Mouse (Mus musculus): ENCODE results near the gene Tgoln1. TPM values are rescaled to one million over a fixed set of nuclear protein-coding genes. Genes with fewer than 3 reads are reported as not detected.

Gene Tgoln1
- total and polyA plus RNA-seq, 3 experiments: 22.6 to 33.6 (median 23.5) TPM

- in situ Hi-C loops (cut with MboI; ENCODE audit: low pct_ligation_motif_present, low pct_unique_long_range_greater_than_20kb, low sequenced_read_pairs) (no loop called here), dilution Hi-C loops (cut with MboI; ENCODE audit: extremely low pct_ligation_motif_present, extremely low pct_unique_long_range_greater_than_20kb, low sequenced_read_pairs) (no loop called here)
- no peaks in the 10 kb centered on the region for H3K27me3 ChIP-seq (replicated peaks)
- TF ChIP-seq SMC3 (IDR thresholded peaks at IDR 0.05; ENCODE audit: low read depth, low read length) (no peak), NELFE (IDR thresholded peaks at IDR 0.05; ENCODE audit: low read depth, low read length) (no peak), ZKSCAN1 (IDR thresholded peaks at IDR 0.05; ENCODE audit: borderline replicate concordance, low read depth, low read length) (no peak), UBTF (IDR thresholded peaks at IDR 0.05; ENCODE audit: low read depth, low read length) (no peak), MEF2A (IDR thresholded peaks at IDR 0.05; ENCODE audit: borderline replicate concordance, low read depth, low read length) (no peak), TBP (conservative IDR thresholded peaks at IDR 0.05; ENCODE audit: low read depth, low read length) (no peak), HCFC1 (IDR thresholded peaks at IDR 0.05; ENCODE audit: low read depth, low read length) (no peak), USF2 (conservative IDR thresholded peaks at IDR 0.05; ENCODE audit: low read depth, low read length) (no peak), MAZ (IDR thresholded peaks at IDR 0.05; ENCODE audit: low read depth, low read length) (no peak), ELF1 (IDR thresholded peaks at IDR 0.05; ENCODE audit: low read depth, low read length) (no peak), MYC (IDR thresholded peaks at IDR 0.05; ENCODE audit: low read depth, low read length) (no peak), CTCF (conservative IDR thresholded peaks at IDR 0.05 in 1 of 2, IDR thresholded peaks at IDR 0.05 in 1 of 2; ENCODE audit: low read depth in 2 of 2, low read length in 2 of 2) (no peak), CHD1 (IDR thresholded peaks at IDR 0.05; ENCODE audit: low read depth, low read length) (no peak), E2F4 (IDR thresholded peaks at IDR 0.05; ENCODE audit: insufficient replicate concordance, low read depth, low read length) (no peak), EP300 (IDR thresholded peaks at IDR 0.05; ENCODE audit: low read length) (no peak), ZC3H11A (IDR thresholded peaks at IDR 0.05; ENCODE audit: low read depth, low read length) (no peak), ETS1 (conservative IDR thresholded peaks at IDR 0.05; ENCODE audit: low read depth, low read length) (no peak)
- peaks cover 0 to 23% of the 10 kb centered on the region in 2 experiments for H3K36me3 ChIP-seq (replicated peaks in 1 of 2; ENCODE audit: control insufficient read depth in 1 of 2, insufficient read depth in 1 of 2, low read length in 1 of 2)
- H3K9ac ChIP-seq (ENCODE audit: insufficient read depth, low read depth): no peak overlapping the region
- H3K4me2 ChIP-seq (ENCODE audit: insufficient read depth, low read depth, poor library complexity, severe bottlenecking): no peak overlapping the region
- no peaks in the 10 kb centered on the region for H3K79me2 ChIP-seq (replicated peaks; ENCODE audit: control insufficient read depth, extremely low read depth, insufficient read depth, poor library complexity, severe bottlenecking)
- no peak overlapping the region for H3K27ac ChIP-seq (ENCODE audit: insufficient read depth, low read depth)
- H3K4me1 ChIP-seq (ENCODE audit: control insufficient read depth in 1 of 2, insufficient read depth in 2 of 2): peaks cover 2 to 12% of the 10 kb centered on the region in 2 experiments; a peak in 2 of 4 replicates
- H3K9me3 ChIP-seq (replicated peaks; ENCODE audit: low read length): no peaks in the 10 kb centered on the region
- no peak overlapping the region for H3K4me3 ChIP-seq (replicated peaks in 1 of 3; ENCODE audit: low read depth in 2 of 3, low read length in 2 of 3, poor library complexity in 1 of 3)
- no peak for DNase-seq (ENCODE audit: extremely low read depth)
Measured at GRCm38 (mm10) chr6:72622917-72623316, 6.1 kb upstream of the Tgoln1 start.

GRCm38 (mm10) chr6:72620920-72621319 is 4.1 kb upstream of the Tgoln1 start:
- TF ChIP-seq E2F4 (IDR thresholded peaks at IDR 0.05; ENCODE audit: insufficient replicate concordance, low read depth, low read length): no peak
- TF ChIP-seq ETS1 (conservative IDR thresholded peaks at IDR 0.05; ENCODE audit: low read depth, low read length): no peak
- no peak for TF ChIP-seq TCF12 (IDR thresholded peaks at IDR 0.05; ENCODE audit: low read depth, low read length)
- TF ChIP-seq SMC3 (IDR thresholded peaks at IDR 0.05; ENCODE audit: low read depth, low read length): no peak
- no peak for TF ChIP-seq IRF4 (IDR thresholded peaks at IDR 0.05; ENCODE audit: low read depth, low read length)
- no peak for TF ChIP-seq JUND (conservative IDR thresholded peaks at IDR 0.05; ENCODE audit: low read depth, low read length)
- TF ChIP-seq MXI1 (IDR thresholded peaks at IDR 0.05; ENCODE audit: low read depth, low read length): no peak
- no peak for TF ChIP-seq MAZ (IDR thresholded peaks at IDR 0.05; ENCODE audit: low read depth, low read length)
- TF ChIP-seq MAX (IDR thresholded peaks at IDR 0.05; ENCODE audit: low read length): no peak
- no peak for TF ChIP-seq CTCF (conservative IDR thresholded peaks at IDR 0.05 in 1 of 2, IDR thresholded peaks at IDR 0.05 in 1 of 2; ENCODE audit: low read depth in 2 of 2, low read length in 2 of 2)
- no peak for TF ChIP-seq SIN3A (IDR thresholded peaks at IDR 0.05; ENCODE audit: low read length)
- TF ChIP-seq KAT2A (IDR thresholded peaks at IDR 0.05; ENCODE audit: insufficient replicate concordance, low read length): no peak
- no peak for TF ChIP-seq NELFE (IDR thresholded peaks at IDR 0.05; ENCODE audit: low read depth, low read length)
- TF ChIP-seq ZC3H11A (IDR thresholded peaks at IDR 0.05; ENCODE audit: low read depth, low read length): no peak
- no peak for TF ChIP-seq CHD1 (IDR thresholded peaks at IDR 0.05; ENCODE audit: low read depth, low read length)
- Histone ChIP-seq H3K27ac (ENCODE audit: insufficient read depth, low read depth) (no peak overlapping the region), H3K4me2 (ENCODE audit: insufficient read depth, low read depth, poor library complexity, severe bottlenecking) (no peak overlapping the region), H3K9ac (ENCODE audit: insufficient read depth, low read depth) (no peak overlapping the region), H3K9me3 (replicated peaks; ENCODE audit: low read length) (no peaks in the 10 kb centered on the region), H3K4me1 (ENCODE audit: control insufficient read depth in 1 of 2, insufficient read depth in 2 of 2) (peaks cover 2 to 14% of the 10 kb centered on the region in 2 experiments; a peak in 2 of 4 replicates), H3K4me3 (replicated peaks in 1 of 3; ENCODE audit: low read depth in 2 of 3, low read length in 2 of 3, poor library complexity in 1 of 3) (no peak overlapping the region), H3K79me2 (replicated peaks; ENCODE audit: control insufficient read depth, extremely low read depth, insufficient read depth, poor library complexity, severe bottlenecking) (peaks cover 6% of the 10 kb centered on the region), H3K27me3 (replicated peaks) (no peaks in the 10 kb centered on the region), H3K36me3 (replicated peaks in 1 of 2; ENCODE audit: control insufficient read depth in 1 of 2, insufficient read depth in 1 of 2, low read length in 1 of 2) (peaks cover 0 to 7% of the 10 kb centered on the region in 2 experiments)
- DNase-seq (ENCODE audit: extremely low read depth): no peak
- dilution Hi-C loops (cut with MboI; ENCODE audit: extremely low pct_ligation_motif_present, extremely low pct_unique_long_range_greater_than_20kb, low sequenced_read_pairs) (no loop called here), in situ Hi-C loops (cut with MboI; ENCODE audit: low pct_ligation_motif_present, low pct_unique_long_range_greater_than_20kb, low sequenced_read_pairs) (no loop called here)

All from CH12.LX (cell line).